Mouse (Mus musculus) liver, postnatal 0 days (tissue): ENCODE data around the gene Tnni1.

ENCODE experiments used
- CTCF ChIP-seq: sonication (generic); IDR thresholded peaks from 2 replicates; pipeline ENCODE4 v1.5.1; 2016; ENCODE audit warnings: antibody characterized with exemption, low read depth
- EP300 ChIP-seq: IDR thresholded peaks from 2 replicates; pipeline ENCODE4 v1.6.1; 2016; ENCODE audit warnings: antibody characterized with exemption, low read depth, mild to moderate bottlenecking

DNA sequence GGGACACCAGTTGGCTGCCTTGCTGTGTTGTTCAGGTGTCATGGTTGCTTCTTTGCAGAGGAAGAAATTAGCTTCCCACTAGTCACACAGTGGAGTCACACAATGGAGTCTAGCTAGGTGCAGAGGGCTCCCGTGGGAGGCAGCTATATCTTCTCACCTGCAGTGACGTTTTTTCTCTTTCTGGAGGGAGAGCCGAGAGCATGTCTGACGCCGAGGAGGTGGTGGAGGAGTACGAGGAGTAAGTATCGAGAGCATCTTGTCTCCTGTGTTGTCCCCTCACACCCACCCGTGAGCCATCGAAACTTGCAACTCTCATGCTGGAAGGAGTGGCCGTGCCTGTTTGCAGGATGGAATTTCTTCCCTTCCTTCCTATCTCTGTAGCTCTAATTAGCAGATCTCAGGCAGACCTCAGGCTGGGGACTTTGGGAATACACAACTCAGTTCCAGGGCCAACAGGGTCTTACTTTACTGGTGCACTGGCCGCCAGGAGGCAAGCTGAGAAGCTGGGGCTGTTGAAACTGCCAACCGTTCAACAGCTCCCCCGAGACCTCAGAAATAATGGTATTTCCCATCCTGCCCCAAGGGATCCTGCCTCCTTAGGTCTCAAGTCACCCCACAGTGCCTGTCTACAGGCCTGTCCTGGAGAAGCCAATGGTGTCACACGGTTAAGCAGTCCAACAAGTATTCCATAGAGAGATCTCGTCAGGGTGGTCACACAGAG lies 61.6 kb downstream of the Tnni1 start:
- no peak for TF ChIP-seq EP300
- TF ChIP-seq CTCF: no peak
